Mouse (Mus musculus) right cerebral cortex, postnatal 25 days (tissue): ENCODE data around the gene Gm20532.

ENCODE experiments used
- DNase-seq: peaks from one replicate; pipeline ENCODE4 v3.0.0; 2022

Gene Gm20532

GRCm38 (mm10) chr2:26598462-26598861 lies 12.0 kb downstream of the Gm20532 start:
- no peak for DNase-seq

- DNase-seq = no peak
Measured at GRCm38 (mm10) chr2:26599965-26600364, 13.5 kb downstream of the Gm20532 start.

GRCm38 (mm10) chr2:26600664-26601063 lies 14.2 kb downstream of the Gm20532 start:
- no peak for DNase-seq

- DNase-seq = no peak
Measured at GRCm38 (mm10) chr2:26601595-26601994, 15.2 kb downstream of the Gm20532 start.

- DNase-seq = no peak
Measured at GRCm38 (mm10) chr2:26602631-26603030, 16.2 kb downstream of the Gm20532 start.

- DNase-seq = no peak
Measured at GRCm38 (mm10) chr2:26603159-26603558, 16.7 kb downstream of the Gm20532 start.

GRCm38 (mm10) chr2:26603720-26604671 lies 17.6 kb downstream of the Gm20532 start, which contains the start of gene Agpat2:
Gene Agpat2, minus strand, starts transcription at chr2:26604417.
- DNase-seq = no peak

GRCm38 (mm10) chr2:26605331-26605730 lies 18.9 kb downstream of the Gm20532 start:
- no peak for DNase-seq

GRCm38 (mm10) chr2:26606579-26606978 lies 20.1 kb downstream of the Gm20532 start:
- no peak for DNase-seq

GRCm38 (mm10) chr2:26607056-26607910 lies 20.8 kb downstream of the Gm20532 start:
- DNase-seq = no peak

GRCm38 (mm10) chr2:26608781-26609180 lies 22.3 kb downstream of the Gm20532 start:
- DNase-seq = no peak

GRCm38 (mm10) chr2:26609261-26609661 lies 22.8 kb downstream of the Gm20532 start:
- DNase-seq = no peak

- DNase-seq = no peak
Measured at GRCm38 (mm10) chr2:26610526-26610925, 24.1 kb downstream of the Gm20532 start.

- DNase-seq = no peak
Measured at GRCm38 (mm10) chr2:26611054-26611453, 24.6 kb downstream of the Gm20532 start.

GRCm38 (mm10) chr2:26611896-26612295 lies 25.5 kb downstream of the Gm20532 start:
- DNase-seq = no peak

- DNase-seq = no peak
Measured at GRCm38 (mm10) chr2:26614903-26615302, 28.5 kb downstream of the Gm20532 start.

- peak; percentile 10 for DNase-seq
Measured at GRCm38 (mm10) chr2:26615459-26616124, 29.2 kb downstream of the Gm20532 start.

- DNase-seq = no peak
Measured at GRCm38 (mm10) chr2:26617331-26617730, 30.9 kb downstream of the Gm20532 start.

- no peak for DNase-seq
Measured at GRCm38 (mm10) chr2:26617928-26618327, 31.5 kb downstream of the Gm20532 start.

GRCm38 (mm10) chr2:26621246-26621645 lies 34.8 kb downstream of the Gm20532 start:
- no peak for DNase-seq

GRCm38 (mm10) chr2:26622984-26623383 lies 36.5 kb downstream of the Gm20532 start:
- no peak for DNase-seq

GRCm38 (mm10) chr2:26625419-26625818 lies 39.0 kb downstream of the Gm20532 start:
- DNase-seq = no peak

GRCm38 (mm10) chr2:26626081-26626480 lies 39.6 kb downstream of the Gm20532 start:
- no peak for DNase-seq
